Mouse (Mus musculus) T-helper 1 cell (primary cell): Measurements from ENCODE around the gene Grin3b.

ENCODE experiments used
- in situ Hi-C: fragments of 300-600 bp; cut with MboI, MseI; formaldehyde crosslinking; loops from one replicate; pipeline ENCODE4 v1.15.1; 2025; ENCODE audit warnings: high pct_unique_total_duplicates

Grin3b gene

GRCm38 (mm10) chr10:79986963-79987362 lies 16.4 kb downstream of the Grin3b start:
- in situ Hi-C loops: loop anchor here (10.0 kb wide), 1 partner anchor 258 kb away; the partner anchor contains the start of gene Ndufs7

- in situ Hi-C loops: loop anchor here (10.0 kb wide), 1 partner anchor 257 kb away; the partner anchor contains the start of gene Ndufs7
Observed at GRCm38 (mm10) chr10:79987771-79988505, 17.4 kb downstream of the Grin3b start.

- in situ Hi-C loops: loop anchor here (10.0 kb wide), 1 partner anchor 256 kb away; the partner anchor contains the start of gene Ndufs7
Observed at GRCm38 (mm10) chr10:79988506-79989271, 18.2 kb downstream of the Grin3b start, which contains the start of gene Cnn2. Gene Cnn2, plus strand, starts transcription at chr10:79988584.

GRCm38 (mm10) chr10:79989272-79989786 lies 18.8 kb downstream of the Grin3b start:
- in situ Hi-C loops: loop anchor here (10.0 kb wide), 1 partner anchor 255 kb away; the partner anchor contains the start of gene Ndufs7

- in situ Hi-C loops: loop anchor here (10.0 kb wide), 1 partner anchor 255 kb away; the partner anchor contains the start of gene Ndufs7
Observed at GRCm38 (mm10) chr10:79989870-79990269, 19.4 kb downstream of the Grin3b start.

GRCm38 (mm10) chr10:79991099-79991498 lies 20.6 kb downstream of the Grin3b start:
- in situ Hi-C loops: no loop called here

GRCm38 (mm10) chr10:79991548-79991947 lies 21.0 kb downstream of the Grin3b start:
- in situ Hi-C loops: no loop called here

GRCm38 (mm10) chr10:79994397-79995115 lies 24.0 kb downstream of the Grin3b start:
- in situ Hi-C loops: loop anchor here (5.0 kb wide), 1 partner anchor 38 kb away; no protein-coding TSS in a partner anchor

GRCm38 (mm10) chr10:79995636-79996035 lies 25.1 kb downstream of the Grin3b start:
- in situ Hi-C loops: loop anchor here (5.0 kb wide), 1 partner anchor 37 kb away; no protein-coding TSS in a partner anchor

- in situ Hi-C loops: loop anchor here (5.0 kb wide), 1 partner anchor 36 kb away; no protein-coding TSS in a partner anchor
Observed at GRCm38 (mm10) chr10:79996272-79997033, 25.9 kb downstream of the Grin3b start, which contains the start of gene Abca7. Gene Abca7, plus strand, starts transcription at chr10:79996494.

- in situ Hi-C loops: loop anchor here (5.0 kb wide), 1 partner anchor 35 kb away; no protein-coding TSS in a partner anchor
Observed at GRCm38 (mm10) chr10:79997034-79997760, 26.7 kb downstream of the Grin3b start.

- in situ Hi-C loops: loop anchor here (5.0 kb wide), 1 partner anchor 34 kb away; no protein-coding TSS in a partner anchor
Observed at GRCm38 (mm10) chr10:79997819-79998218, 27.3 kb downstream of the Grin3b start.

GRCm38 (mm10) chr10:80001945-80002344 lies 31.4 kb downstream of the Grin3b start:
- in situ Hi-C loops: no loop called here

- in situ Hi-C loops: no loop called here
Observed at GRCm38 (mm10) chr10:80002829-80003228, 32.3 kb downstream of the Grin3b start.

GRCm38 (mm10) chr10:80003374-80004232 lies 33.1 kb downstream of the Grin3b start:
- in situ Hi-C loops: no loop called here

GRCm38 (mm10) chr10:80004233-80004705 lies 33.8 kb downstream of the Grin3b start:
- in situ Hi-C loops: no loop called here

GRCm38 (mm10) chr10:80011740-80012139 lies 41.2 kb downstream of the Grin3b start:
- in situ Hi-C loops: no loop called here

GRCm38 (mm10) chr10:80013609-80014008 lies 43.1 kb downstream of the Grin3b start:
- in situ Hi-C loops: no loop called here
